Mouse (Mus musculus): ENCODE measurements around the gene Slc5a11. TPM values are rescaled to one million over a fixed set of nuclear protein-coding genes. Genes with fewer than 3 reads are reported as not detected.

The Slc5a11 gene
- polyA plus RNA-seq, 1 experiment from 2014 or later = not detected

GRCm38 (mm10) chr7:123253396-123253795 lies 38.8 kb downstream of the Slc5a11 start:
- Histone ChIP-seq H3K9me3 (no peaks in the 10 kb centered on the region), H3K36me3 (replicated peaks) (no peaks in the 10 kb centered on the region), H3K27ac (no peak overlapping the region), H3K4me3 (no peak overlapping the region), H3K27me3 (ENCODE audit: poor library complexity, severe bottlenecking) (no peaks in the 10 kb centered on the region), H3K4me1 (no peaks in the 10 kb centered on the region)
- DNase-seq (ENCODE audit: extremely low spot score, low spot score) = no peak
- 90% methylated on average over 7 of the region's 7 CpGs for WGBS

- Histone ChIP-seq H3K27me3 (ENCODE audit: poor library complexity, severe bottlenecking) (no peaks in the 10 kb centered on the region), H3K27ac (no peak overlapping the region), H3K9me3 (no peaks in the 10 kb centered on the region), H3K36me3 (replicated peaks) (no peaks in the 10 kb centered on the region), H3K4me1 (no peaks in the 10 kb centered on the region), H3K4me3 (no peak overlapping the region)
- DNase-seq (ENCODE audit: extremely low spot score, low spot score) = no peak
- 95% methylated on average over 14 of the region's 14 CpGs for WGBS
These were observed 39.8 kb downstream of the Slc5a11 start for GRCm38 (mm10) chr7:123254196-123254970.

- Histone ChIP-seq H3K4me3 (no peak overlapping the region), H3K27me3 (ENCODE audit: poor library complexity, severe bottlenecking) (no peaks in the 10 kb centered on the region), H3K36me3 (replicated peaks) (no peaks in the 10 kb centered on the region), H3K9me3 (no peaks in the 10 kb centered on the region), H3K4me1 (no peaks in the 10 kb centered on the region), H3K27ac (no peak overlapping the region)
- WGBS = 92% methylated on average over 8 of the region's 8 CpGs
- no peak for DNase-seq (ENCODE audit: extremely low spot score, low spot score)
These were observed 43.5 kb downstream of the Slc5a11 start for GRCm38 (mm10) chr7:123258103-123258502.

GRCm38 (mm10) chr7:123273056-123273455 lies 58.5 kb downstream of the Slc5a11 start:
- DNase-seq (ENCODE audit: extremely low spot score, low spot score) = no peak
- Histone ChIP-seq H3K4me3 (no peak overlapping the region), H3K36me3 (replicated peaks) (peaks cover 10% of the 10 kb centered on the region), H3K4me1 (no peaks in the 10 kb centered on the region), H3K27me3 (ENCODE audit: poor library complexity, severe bottlenecking) (no peaks in the 10 kb centered on the region), H3K27ac (no peak overlapping the region), H3K9me3 (no peaks in the 10 kb centered on the region)
- WGBS = 77% methylated on average over 11 of the region's 11 CpGs

GRCm38 (mm10) chr7:123276568-123276967 lies 62.0 kb downstream of the Slc5a11 start:
- no peak overlapping the region for H3K4me3 ChIP-seq
- H3K9me3 ChIP-seq = no peaks in the 10 kb centered on the region
- no peaks in the 10 kb centered on the region for H3K27me3 ChIP-seq (ENCODE audit: poor library complexity, severe bottlenecking)
- peaks cover 39% of the 10 kb centered on the region for H3K36me3 ChIP-seq (replicated peaks)
- H3K4me1 ChIP-seq = no peaks in the 10 kb centered on the region
- no peak overlapping the region for H3K27ac ChIP-seq
- 92% methylated on average over 4 of the region's 4 CpGs for WGBS
- no peak for DNase-seq (ENCODE audit: extremely low spot score, low spot score)

- Histone ChIP-seq H3K9me3 (no peaks in the 10 kb centered on the region), H3K36me3 (replicated peaks) (peaks cover 62% of the 10 kb centered on the region), H3K4me3 (no peak overlapping the region), H3K27me3 (ENCODE audit: poor library complexity, severe bottlenecking) (no peaks in the 10 kb centered on the region), H3K4me1 (no peaks in the 10 kb centered on the region), H3K27ac (no peak overlapping the region)
- 93% methylated on average over 4 of the region's 4 CpGs for WGBS
- DNase-seq (ENCODE audit: extremely low spot score, low spot score) = no peak
These were observed 65.2 kb downstream of the Slc5a11 start for GRCm38 (mm10) chr7:123279797-123280196.

- 91% methylated on average over 4 of the region's 4 CpGs for WGBS
- Histone ChIP-seq H3K36me3 (replicated peaks) (peaks cover 82% of the 10 kb centered on the region), H3K4me3 (no peak overlapping the region), H3K27ac (no peak overlapping the region), H3K27me3 (ENCODE audit: poor library complexity, severe bottlenecking) (no peaks in the 10 kb centered on the region), H3K4me1 (no peaks in the 10 kb centered on the region), H3K9me3 (no peaks in the 10 kb centered on the region)
- no peak for DNase-seq (ENCODE audit: extremely low spot score, low spot score)
These were observed 69.2 kb downstream of the Slc5a11 start for GRCm38 (mm10) chr7:123283826-123284225.

- no peaks in the 10 kb centered on the region for H3K27me3 ChIP-seq (ENCODE audit: poor library complexity, severe bottlenecking)
- no peak for DNase-seq (ENCODE audit: extremely low spot score, low spot score)
- peaks cover 82% of the 10 kb centered on the region for H3K36me3 ChIP-seq (replicated peaks)
- WGBS = 94% methylated on average over 5 of the region's 5 CpGs
- H3K4me1 ChIP-seq = no peaks in the 10 kb centered on the region
- H3K9me3 ChIP-seq = no peaks in the 10 kb centered on the region
- H3K4me3 ChIP-seq = no peak overlapping the region
- H3K27ac ChIP-seq = no peak overlapping the region
These were observed 71.3 kb downstream of the Slc5a11 start for GRCm38 (mm10) chr7:123285896-123286295.

- Histone ChIP-seq H3K27me3 (ENCODE audit: poor library complexity, severe bottlenecking) (no peaks in the 10 kb centered on the region), H3K27ac (no peak overlapping the region), H3K9me3 (no peaks in the 10 kb centered on the region), H3K36me3 (replicated peaks) (peaks cover 94% of the 10 kb centered on the region), H3K4me1 (no peaks in the 10 kb centered on the region), H3K4me3 (no peak overlapping the region)
- DNase-seq (ENCODE audit: extremely low spot score, low spot score) = no peak
- 85% methylated on average over 3 of the region's 3 CpGs for WGBS
These were observed 73.3 kb downstream of the Slc5a11 start for GRCm38 (mm10) chr7:123287903-123288302.

- Histone ChIP-seq H3K9me3 (no peaks in the 10 kb centered on the region), H3K27ac (no peak overlapping the region), H3K4me3 (no peak overlapping the region), H3K27me3 (ENCODE audit: poor library complexity, severe bottlenecking) (no peaks in the 10 kb centered on the region), H3K36me3 (replicated peaks) (peaks cover 95% of the 10 kb centered on the region), H3K4me1 (no peaks in the 10 kb centered on the region)
- no peak for DNase-seq (ENCODE audit: extremely low spot score, low spot score)
- WGBS = 89% methylated on average over 4 of the region's 4 CpGs
These were observed 74.6 kb downstream of the Slc5a11 start for GRCm38 (mm10) chr7:123289176-123289575.

GRCm38 (mm10) chr7:123291942-123292341 lies 77.4 kb downstream of the Slc5a11 start:
- Histone ChIP-seq H3K4me1 (no peaks in the 10 kb centered on the region), H3K4me3 (no peak overlapping the region), H3K36me3 (replicated peaks) (peaks cover 97% of the 10 kb centered on the region), H3K9me3 (no peaks in the 10 kb centered on the region), H3K27me3 (ENCODE audit: poor library complexity, severe bottlenecking) (no peaks in the 10 kb centered on the region), H3K27ac (no peak overlapping the region)
- no peak for DNase-seq (ENCODE audit: extremely low spot score, low spot score)
- WGBS = 90% methylated on average over 8 of the region's 8 CpGs

- no peak for DNase-seq (ENCODE audit: extremely low spot score, low spot score)
- WGBS = 95% methylated on average over 7 of the region's 7 CpGs
- H3K4me3 ChIP-seq = no peak overlapping the region
- no peaks in the 10 kb centered on the region for H3K27me3 ChIP-seq (ENCODE audit: poor library complexity, severe bottlenecking)
- no peak overlapping the region for H3K27ac ChIP-seq
- H3K9me3 ChIP-seq = no peaks in the 10 kb centered on the region
- H3K36me3 ChIP-seq (replicated peaks) = peaks cover 97% of the 10 kb centered on the region
- H3K4me1 ChIP-seq = no peaks in the 10 kb centered on the region
These were observed 79.3 kb downstream of the Slc5a11 start for GRCm38 (mm10) chr7:123293898-123294297.

GRCm38 (mm10) chr7:123295423-123295822 lies 80.8 kb downstream of the Slc5a11 start:
- H3K27me3 ChIP-seq (ENCODE audit: poor library complexity, severe bottlenecking) = no peaks in the 10 kb centered on the region
- no peak overlapping the region for H3K4me3 ChIP-seq
- H3K4me1 ChIP-seq = no peaks in the 10 kb centered on the region
- H3K36me3 ChIP-seq (replicated peaks) = peaks cover 97% of the 10 kb centered on the region
- WGBS = 90% methylated on average over 7 of the region's 7 CpGs
- no peak overlapping the region for H3K27ac ChIP-seq
- no peaks in the 10 kb centered on the region for H3K9me3 ChIP-seq
- no peak for DNase-seq (ENCODE audit: extremely low spot score, low spot score)

Data from forebrain, embryonic 10.5 days (tissue).